Mouse (Mus musculus) embryo, embryonic 11 days (tissue): ENCODE data around the gene Trim65.
A peak's percentile ranks its signal among the peaks of the same experiment; 100 is the strongest.

Source experiments
- DNase-seq: peaks from one replicate; pipeline ENCODE4 v3.0.0-alpha.2; 2015

The Trim65 gene

GRCm38 (mm10) chr11:116130488-116131205 is at the start of gene Trim65:
Gene Trim65 (minus strand): TSS chr11:116131128.
- peak; percentile 95 for DNase-seq

GRCm38 (mm10) chr11:116178411-116179121 is 47.6 kb upstream of the Trim65 start:
- DNase-seq = no peak

GRCm38 (mm10) chr11:116176010-116176409 is 45.1 kb upstream of the Trim65 start:
- DNase-seq = no peak

GRCm38 (mm10) chr11:116174775-116175448 is 44.0 kb upstream of the Trim65 start:
- no peak for DNase-seq

- no peak for DNase-seq
Observed at GRCm38 (mm10) chr11:116171959-116172358, 41.0 kb upstream of the Trim65 start.

GRCm38 (mm10) chr11:116170003-116170800 is 39.3 kb upstream of the Trim65 start:
- DNase-seq = no peak

DNA sequence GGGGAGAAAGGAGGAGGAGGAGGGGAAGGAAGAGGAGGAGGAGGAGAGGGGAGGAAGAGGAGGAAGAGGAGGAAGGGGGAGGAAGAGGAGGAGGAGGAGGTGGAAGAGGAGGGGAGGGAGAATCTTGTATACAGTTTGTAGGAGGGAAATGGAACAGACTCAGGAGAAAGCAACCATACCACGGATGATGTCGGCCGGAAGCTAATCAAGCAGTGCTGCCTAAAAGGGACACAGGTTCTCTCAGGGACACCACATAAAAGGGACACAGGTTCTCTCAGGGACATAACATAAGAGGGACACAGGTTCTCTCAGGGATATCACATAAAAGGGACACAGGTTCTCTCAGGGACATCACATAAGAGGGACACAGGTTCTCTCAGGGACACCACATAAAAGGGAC is 38.3 kb upstream of the Trim65 start:
- no peak for DNase-seq

GRCm38 (mm10) chr11:116167884-116168439 is 37.0 kb upstream of the Trim65 start, which contains the start of gene Fbf1:
Gene Fbf1 (minus strand): TSS chr11:116168166.
- DNase-seq = peak; percentile 99

DNA sequence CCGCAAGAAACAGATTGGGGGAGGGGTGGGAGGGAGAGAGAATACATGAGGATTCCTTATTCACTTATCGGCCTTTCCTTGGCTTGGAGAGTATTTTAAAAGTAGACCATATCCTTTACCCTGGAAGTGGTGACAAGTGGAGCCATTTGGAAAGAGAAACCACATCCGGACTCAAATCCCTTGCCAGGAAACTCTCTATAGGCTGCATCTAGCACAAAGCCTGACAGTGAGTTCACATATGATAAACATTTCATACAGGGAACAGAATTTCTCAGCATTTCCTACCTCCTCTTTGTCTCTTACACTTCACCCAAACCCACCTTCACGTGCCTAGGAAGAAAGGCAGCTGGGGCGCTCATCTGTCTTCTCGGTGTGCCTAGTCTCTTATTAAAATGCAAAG is 36.3 kb upstream of the Trim65 start:
- DNase-seq = peak; percentile 32

GRCm38 (mm10) chr11:116163002-116163401 is 32.1 kb upstream of the Trim65 start:
- peak; percentile 26 for DNase-seq

- DNase-seq = no peak
Observed at GRCm38 (mm10) chr11:116162146-116162545, 31.2 kb upstream of the Trim65 start.

GRCm38 (mm10) chr11:116161312-116161711 is 30.4 kb upstream of the Trim65 start:
- DNase-seq = no peak

DNA sequence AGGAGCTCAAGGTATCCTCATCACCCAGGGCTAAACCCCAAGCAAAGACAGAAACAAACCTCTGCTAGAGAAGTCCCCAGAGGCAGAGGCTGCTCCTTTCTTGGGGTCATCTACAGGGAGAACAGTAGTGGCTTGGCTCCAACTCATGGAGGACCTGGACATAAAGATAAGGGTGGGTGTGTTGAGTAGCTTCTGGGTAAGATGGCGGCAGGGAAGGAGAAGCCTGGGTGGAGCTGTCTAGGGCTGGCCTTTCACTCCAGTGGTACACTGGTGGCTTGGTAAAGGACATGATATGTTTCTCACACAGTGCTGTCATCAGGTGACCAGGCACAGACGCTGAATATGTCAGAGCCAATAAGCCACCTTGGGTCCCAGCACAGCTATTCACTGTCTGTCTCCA is 20.0 kb upstream of the Trim65 start:
- DNase-seq = no peak

DNA sequence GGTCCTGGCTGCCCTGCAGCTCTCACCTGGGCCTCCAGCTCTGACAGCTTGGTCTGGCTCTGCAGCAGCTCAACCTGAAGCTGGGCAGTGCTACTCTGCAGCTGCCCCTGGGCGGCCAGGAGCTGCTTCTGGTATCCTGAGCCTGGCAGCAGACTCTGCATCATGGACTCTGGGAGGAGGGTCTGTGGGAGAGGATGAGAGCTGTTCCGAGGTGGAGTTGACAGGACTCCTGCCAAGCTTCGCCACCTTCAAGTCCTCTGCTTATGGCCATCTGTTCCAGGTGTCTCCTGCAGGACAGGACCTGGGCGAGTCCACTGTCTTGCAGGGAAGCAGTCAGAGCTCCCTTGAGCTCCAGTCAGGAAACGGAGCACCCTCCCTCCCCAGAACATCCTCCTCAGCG is 18.4 kb upstream of the Trim65 start:
- no peak for DNase-seq

- DNase-seq = no peak
Observed at GRCm38 (mm10) chr11:116148761-116149221, 17.9 kb upstream of the Trim65 start.

GRCm38 (mm10) chr11:116146294-116146985 is 15.5 kb upstream of the Trim65 start:
- no peak for DNase-seq

GRCm38 (mm10) chr11:116145481-116146293 is 14.8 kb upstream of the Trim65 start:
- no peak for DNase-seq

DNA sequence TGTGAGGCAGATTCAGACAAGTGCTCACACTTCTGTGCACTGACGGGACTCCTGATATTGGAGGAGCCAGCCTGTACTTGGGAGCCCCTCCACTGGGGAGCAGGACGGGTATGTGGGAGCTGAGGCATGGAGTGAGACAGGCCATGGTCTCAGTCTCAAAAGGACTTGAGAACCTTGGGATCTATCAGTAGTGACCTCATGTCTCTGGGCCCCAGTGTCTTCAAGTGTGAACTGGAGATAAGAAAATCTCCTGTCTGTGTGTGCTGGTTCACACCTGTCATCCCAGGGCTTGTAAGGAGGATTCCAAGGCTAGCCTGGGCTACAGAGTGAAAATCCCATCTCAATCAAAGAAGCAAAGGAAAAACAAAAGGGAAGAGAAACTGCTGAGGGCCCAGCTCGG is 12.5 kb upstream of the Trim65 start:
- no peak for DNase-seq

GRCm38 (mm10) chr11:116142211-116142991 is 11.5 kb upstream of the Trim65 start:
- DNase-seq = no peak
